Mouse (Mus musculus): ENCODE results near the gene Dync2h1. TPM values are rescaled to one million over a fixed set of nuclear protein-coding genes. Genes with fewer than 3 reads are reported as not detected.

Gene Dync2h1
- total RNA-seq, 2 experiments from 2014 or later = 29.2 to 32.1 TPM

Other genes with a start within 250 kb of the Dync2h1 start
- gene Dcun1d5, start 74 bp upstream of the Dync2h1 start, total RNA-seq (2021) = 10 to 100 TPM; 81.5 to 82.1 TPM
- gene Mmp13, start 88.1 kb upstream of the Dync2h1 start, total RNA-seq (2021) = not detected
- gene Mmp12, start 159.9 kb upstream of the Dync2h1 start, total RNA-seq (2021) = not detected
- not detected for gene Mmp1b, start 203.6 kb upstream of the Dync2h1 start, total RNA-seq (2021)